In genomic region chr5:112991245-112991644, GRCm38 (mm10) we compare ENCODE assay signal across 28 mouse cellular contexts. TPM values are rescaled to one million over a fixed set of nuclear protein-coding genes. Genes with fewer than 3 reads are reported as not detected.
DNase-seq lines count a peak whose midpoint lies in the region; ATAC-seq lines count a peak whose summit lies in the region.
"Had no signal": no experiment of that assay in that cellular context is flagged by ENCODE, and none has a peak within 500 bp of the region (broad histone marks: within the 10 kb centered on the region; RNA-seq: fewer than 3 reads in every experiment).

No protein-coding gene starts in this region.

- no peaks in the 10 kb centered on the region for H3K27me3 ChIP-seq in hindbrain, embryonic 15.5 days
- no peaks in the 10 kb centered on the region for H3K27me3 ChIP-seq in hindbrain, embryonic 11.5 days (ENCODE audit: control insufficient read depth, insufficient read depth, low read length)
- H3K27me3 ChIP-seq in neural tube, embryonic 14.5 days (ENCODE audit: control insufficient read depth, insufficient read depth, low read length) = no peaks in the 10 kb centered on the region
- H3K27me3 ChIP-seq: embryonic facial prominence, embryonic 13.5 days; forebrain, embryonic 13.5 days; heart, embryonic 12.5 days; heart, embryonic 15.5 days had no signal

- 56% methylated on average over 9 of the region's 9 CpGs for WGBS in hindbrain, embryonic 15.5 days
- 87% methylated on average over 9 of the region's 9 CpGs for WGBS in hindbrain, embryonic 11.5 days
- 59% methylated on average over 9 of the region's 9 CpGs for WGBS in neural tube, embryonic 14.5 days

- H3K36me3 ChIP-seq in hindbrain, embryonic 15.5 days = 0 out of 2 replicates have a peak, but pooled peaks cover 3% of the 10 kb centered on the region
- H3K36me3 ChIP-seq in hindbrain, embryonic 11.5 days (ENCODE audit: control insufficient read depth, insufficient read depth, low read length) = no peaks in the 10 kb centered on the region
- H3K36me3 ChIP-seq in neural tube, embryonic 14.5 days (ENCODE audit: control insufficient read depth, insufficient read depth, low read length) = no peaks in the 10 kb centered on the region
- H3K36me3 ChIP-seq: forebrain, embryonic 10.5 days had no signal

- no peaks in the 10 kb centered on the region for H3K9me3 ChIP-seq in hindbrain, embryonic 15.5 days
- no peaks in the 10 kb centered on the region for H3K9me3 ChIP-seq in hindbrain, embryonic 11.5 days (ENCODE audit: control insufficient read depth, low read length)
- no peaks in the 10 kb centered on the region for H3K9me3 ChIP-seq in neural tube, embryonic 14.5 days (ENCODE audit: control insufficient read depth, low read length)
- H3K9me3 ChIP-seq: embryonic facial prominence, embryonic 13.5 days; forebrain, embryonic 10.5 days; forebrain, embryonic 13.5 days; heart, embryonic 15.5 days; hindbrain, embryonic 10.5 days had no signal

- no peak overlapping the region for H3K4me3 ChIP-seq in hindbrain, embryonic 15.5 days
- H3K4me3 ChIP-seq in hindbrain, embryonic 11.5 days (ENCODE audit: low read depth, low read length) = no peak overlapping the region
- H3K4me3 ChIP-seq in neural tube, embryonic 14.5 days (ENCODE audit: low read depth, low read length) = no peak overlapping the region
- H3K4me3 ChIP-seq: embryonic facial prominence, embryonic 13.5 days; forebrain, embryonic 10.5 days; forebrain, embryonic 13.5 days; heart, embryonic 12.5 days; heart, embryonic 15.5 days; hindbrain, embryonic 10.5 days had no signal

- H3K9ac ChIP-seq in hindbrain, embryonic 15.5 days = no peak overlapping the region
- no peak overlapping the region for H3K9ac ChIP-seq in hindbrain, embryonic 11.5 days (ENCODE audit: low read depth, low read length)
- H3K9ac ChIP-seq in neural tube, embryonic 14.5 days (replicated peaks; ENCODE audit: low read depth, low read length) = no peak overlapping the region
- H3K9ac ChIP-seq: embryonic facial prominence, embryonic 13.5 days; forebrain, embryonic 13.5 days; heart, embryonic 12.5 days; heart, embryonic 15.5 days; hindbrain, embryonic 14.5 days had no signal

- ATAC-seq in hindbrain, embryonic 15.5 days (ENCODE audit: low FRiP score, low read depth) = no peak
- ATAC-seq in hindbrain, embryonic 11.5 days (ENCODE audit: low FRiP score) = no peak
- peak; percentile 81 for ATAC-seq in megakaryocyte, adult 5-6 weeks (ENCODE audit: poor library complexity, severe bottlenecking)
- no peak for ATAC-seq in neural tube, embryonic 14.5 days (ENCODE audit: low read depth)
- no peak for ATAC-seq in megakaryocyte progenitor cell, adult 5-6 weeks (replicated peaks; ENCODE audit: poor library complexity)
- ATAC-seq: activated CD4-positive, CD25-positive, alpha-beta regulatory T cell, adult 4 months; CD4-positive, CD25-positive, alpha-beta regulatory T cell, adult 4 months; forebrain, embryonic 13.5 days; forebrain, embryonic 16.5 days had no signal

- peaks cover 11% of the 10 kb centered on the region for H3K4me1 ChIP-seq in hindbrain, embryonic 15.5 days (replicated peaks)
- no peaks in the 10 kb centered on the region for H3K4me1 ChIP-seq in hindbrain, embryonic 11.5 days (replicated peaks; ENCODE audit: control insufficient read depth, insufficient read depth, low read length)
- no peaks in the 10 kb centered on the region for H3K4me1 ChIP-seq in neural tube, embryonic 14.5 days (ENCODE audit: control insufficient read depth, insufficient read depth, low read length)
- H3K4me1 ChIP-seq: embryonic facial prominence, embryonic 13.5 days; forebrain, embryonic 10.5 days; forebrain, embryonic 13.5 days; heart, embryonic 12.5 days; heart, embryonic 15.5 days had no signal

- no peak for DNase-seq in hindbrain, embryonic 11.5 days (ENCODE audit: low spot score)
- no peak for DNase-seq in Muller cell, postnatal 12 days (ENCODE audit: inconsistent ontology term)
- DNase-seq: adrenal gland, postnatal 10 days; adrenal gland, postnatal 36 days; cerebellum, adult 11 months; cerebellum, adult 2 months; cerebellum, adult 9-11 months; cerebellum, postnatal 25 days; gastrocnemius, postnatal 25 days; heart, adult 18-20 months; heart, postnatal 10 days; heart, postnatal 36 days had no signal

- 0 out of 2 replicates have a peak overlapping the region, but pooled peaks have one; percentile 2 for H3K4me2 ChIP-seq in hindbrain, embryonic 15.5 days
- no peak overlapping the region for H3K4me2 ChIP-seq in hindbrain, embryonic 11.5 days (replicated peaks; ENCODE audit: low read depth, low read length)
- no peak overlapping the region for H3K4me2 ChIP-seq in neural tube, embryonic 14.5 days (ENCODE audit: low read depth, low read length)
- H3K4me2 ChIP-seq: embryonic facial prominence, embryonic 13.5 days; forebrain, embryonic 13.5 days; heart, embryonic 12.5 days; heart, embryonic 15.5 days; hindbrain, embryonic 14.5 days had no signal

- no peak overlapping the region for H3K27ac ChIP-seq in hindbrain, embryonic 15.5 days (replicated peaks)
- H3K27ac ChIP-seq in hindbrain, embryonic 11.5 days (ENCODE audit: low read depth, low read length) = no peak overlapping the region
- H3K27ac ChIP-seq in neural tube, embryonic 14.5 days (ENCODE audit: low read depth, low read length) = 0 out of 2 replicates have a peak overlapping the region, but pooled peaks have one; percentile 44
- H3K27ac ChIP-seq: embryonic facial prominence, embryonic 13.5 days; forebrain, embryonic 10.5 days; forebrain, embryonic 13.5 days; heart, embryonic 15.5 days; hindbrain, embryonic 10.5 days; hindbrain, embryonic 14.5 days had no signal

RNA-seq across cellular contexts. Expression of gene Grk3, which starts 24.3 kb away (rescaled TPM):
- polyA plus RNA-seq in hindbrain, embryonic 15.5 days (2015; fragmentation: Nextera tagmentation; extraction: Ambion mirVana) = 24.3 and 24.6 TPM in 2 replicates
- polyA plus RNA-seq in hindbrain, embryonic 11.5 days (2014; fragmentation: Nextera tagmentation; extraction: Ambion mirVana) = 4.4 and 5.6 TPM in 2 replicates
- total RNA-seq in megakaryocyte, adult 5-6 weeks (2015) = 22.4 and 23.3 TPM in 2 replicates
- total RNA-seq in megakaryocyte, adult 5-6 weeks (2017) = 29.3 and 38.7 TPM in 2 replicates
- polyA plus RNA-seq in neural tube, embryonic 14.5 days (2014; fragmentation: Nextera tagmentation; extraction: Ambion mirVana) = 17.4 and 26.6 TPM in 2 replicates
- total RNA-seq in megakaryocyte progenitor cell, adult 5-6 weeks (2015) = 17.0 and 18.6 TPM in 2 replicates
- total RNA-seq in megakaryocyte progenitor cell, adult 5-6 weeks (2017) = 18.7 and 21.8 TPM in 2 replicates
- total RNA-seq: MEL had no signal
- polyA plus RNA-seq: activated CD4-positive, CD25-positive, alpha-beta regulatory T cell, adult 4 months; C2C12 had no signal
